Mouse (Mus musculus) embryonic stem cell, embryonic (primary cell): ENCODE data around the gene Slc39a11.

Source experiments
- CTCF ChIA-PET, 4 experiments: fragments of 300-600 bp in 2 of 4; fragments of 350-600 bp in 2 of 4; sonication (Branson Sonifier 250); formaldehyde crosslinking; loops; one replicate each; lab custom pipeline; 2022; ENCODE audit warnings: inconsistent platforms in 2 of 4; lab: Charles Lee
- POLR2A ChIA-PET, 4 experiments: fragments of 300-600 bp in 2 of 4; fragments of 350-600 bp in 2 of 4; sonication (Branson Sonifier 250); formaldehyde crosslinking; loops; one replicate each; lab custom pipeline; 2022; ENCODE audit warnings: antibody characterized with exemption in 4 of 4, inconsistent platforms in 1 of 4; lab: Charles Lee

Gene Slc39a11

DNA sequence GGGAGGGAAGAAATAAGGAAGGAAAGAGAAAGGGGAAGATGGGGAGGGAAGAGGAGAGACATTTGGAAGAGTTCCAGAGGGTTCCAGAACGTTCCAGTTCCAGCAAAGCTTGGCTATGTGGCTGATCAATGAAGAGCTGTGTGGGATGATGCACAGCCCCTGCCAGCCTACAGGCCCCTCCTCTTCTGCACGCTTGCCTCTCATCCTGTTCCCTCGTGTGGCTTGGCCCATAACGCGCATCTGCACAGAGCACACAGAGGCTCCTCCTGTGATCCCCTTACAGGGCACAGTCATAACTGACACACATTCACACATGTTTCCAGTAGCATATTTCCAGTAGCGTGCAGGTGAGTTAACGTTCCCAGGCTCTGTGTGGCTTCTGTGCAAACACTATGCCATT, 139.6 kb downstream of the Slc39a11 start:
- CTCF ChIA-PET = interaction anchor here in 2 of 4 experiments (0.9 to 2.4 kb wide), 2 partner anchors 11 to 841 kb away, joined by 4 to 15 read pairs; no protein-coding TSS in a partner anchor
- POLR2A ChIA-PET = interaction anchor here in 1 of 4 experiments (0.6 to 1.6 kb wide), 3 partner anchors 10 to 173 kb away, joined by 3 to 5 read pairs (median 4); no protein-coding TSS in a partner anchor

DNA sequence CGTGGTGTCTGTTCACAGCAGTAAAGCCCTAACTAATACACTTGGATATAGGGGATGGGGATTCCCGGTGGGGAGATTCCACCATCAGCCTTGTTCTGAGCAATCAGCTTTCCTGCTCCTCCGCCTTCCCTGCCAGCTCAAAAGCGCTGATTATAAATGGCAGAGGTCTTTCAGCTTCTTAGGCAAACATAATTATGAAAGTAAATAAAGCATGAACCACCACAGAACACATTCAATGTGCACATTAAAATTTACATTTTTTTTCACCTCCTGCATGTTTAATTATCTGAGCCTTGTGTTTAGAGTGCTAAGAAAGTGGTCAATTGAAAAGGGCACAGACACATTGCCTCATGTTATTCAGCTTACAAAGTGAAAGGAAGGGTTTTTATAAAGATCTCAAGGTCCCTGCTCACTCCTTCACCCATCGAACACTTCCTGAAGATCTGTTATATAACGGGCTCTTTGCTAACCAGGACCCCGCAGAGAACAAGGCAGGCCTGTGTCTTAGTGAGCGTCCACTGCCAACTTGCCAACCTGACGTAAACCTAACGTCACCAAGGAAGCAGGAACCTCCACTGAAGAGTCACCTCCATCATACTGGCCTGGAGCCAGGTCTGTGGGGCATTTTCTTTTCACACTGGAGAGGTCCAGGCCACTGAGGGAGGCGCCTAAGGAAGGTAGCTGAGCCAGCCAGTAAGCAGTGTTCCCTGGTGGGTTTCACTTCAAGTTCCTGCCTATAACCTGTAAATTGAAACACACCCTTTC, 142.0 kb downstream of the Slc39a11 start:
- POLR2A ChIA-PET = interaction anchor here in 2 of 4 experiments (1.1 to 1.3 kb wide), 2 partner anchors 17 to 23 kb away, joined by 3 read pairs; no protein-coding TSS in a partner anchor

GRCm38 (mm10) chr11:113505551-113506160, 144.2 kb downstream of the Slc39a11 start:
- POLR2A ChIA-PET = interaction anchor here in 1 of 4 experiments (1.0 to 1.2 kb wide), 2 partner anchors 13 to 50 kb away, joined by 3 read pairs; no protein-coding TSS in a partner anchor
- CTCF ChIA-PET = interaction anchor here in 3 of 4 experiments (0.9 to 1.1 kb wide), 3 partner anchors 107 to 122 kb away, joined by 3 read pairs; no protein-coding TSS in a partner anchor

More for the DNA sequence above, 142.0 kb downstream of the Slc39a11 start:
- CTCF ChIA-PET = interaction anchor here in 2 of 4 experiments (1.0 to 2.1 kb wide), 4 partner anchors 9 to 110 kb away, joined by 3 to 12 read pairs (median 4); no protein-coding TSS in a partner anchor

DNA sequence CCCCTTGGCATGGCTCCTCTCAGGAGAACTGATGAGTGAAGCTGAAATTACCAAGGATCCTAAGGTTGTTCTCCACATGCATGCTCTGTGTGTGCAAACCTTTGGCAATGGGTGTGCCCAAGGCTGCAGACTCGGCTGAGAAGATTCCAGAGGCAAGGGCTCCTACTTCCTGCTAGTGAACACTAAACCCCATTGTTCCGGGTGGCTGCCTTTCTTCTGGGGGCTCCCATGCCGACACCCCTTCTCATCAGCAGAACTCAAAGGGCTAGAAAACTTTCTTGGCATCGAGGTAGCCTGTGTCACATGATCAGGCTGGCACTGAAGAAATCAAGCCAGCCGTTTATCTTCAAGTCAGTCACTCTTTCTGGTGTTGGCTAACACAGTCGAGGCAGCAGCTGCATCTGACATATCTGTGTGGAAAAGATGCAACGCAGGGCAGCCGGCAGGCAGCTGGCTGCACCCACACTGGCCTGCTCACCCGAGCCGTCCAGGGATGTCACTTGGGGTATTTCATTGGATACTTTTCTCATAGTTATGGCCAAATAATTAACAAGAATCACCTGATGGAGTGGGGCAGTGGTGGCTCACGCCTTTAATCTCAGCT, 145.3 kb downstream of the Slc39a11 start:
- ChIA-PET CTCF (interaction anchor here in 3 of 4 experiments (0.9 to 1.1 kb wide), 3 partner anchors 108 to 123 kb away, joined by 3 read pairs; no protein-coding TSS in a partner anchor), POLR2A (interaction anchor here in 1 of 4 experiments (1.0 kb wide), 1 partner anchor 52 kb away, joined by 3 read pairs; no protein-coding TSS in a partner anchor)

GRCm38 (mm10) chr11:113502968-113503367, 146.9 kb downstream of the Slc39a11 start:
- CTCF ChIA-PET = no interaction called here
- POLR2A ChIA-PET = interaction anchor here in 2 of 4 experiments (0.6 to 1.2 kb wide), 2 partner anchors 117 to 124 kb away, joined by 4 read pairs; no protein-coding TSS in a partner anchor

- ChIA-PET CTCF (interaction anchor here in 2 of 4 experiments (0.6 to 2.5 kb wide), 7 partner anchors 10 to 205 kb away, joined by 3 to 35 read pairs (median 5); no protein-coding TSS in a partner anchor), POLR2A (interaction anchor here in 1 of 4 experiments (1.0 to 1.6 kb wide), 3 partner anchors 9 to 29 kb away, joined by 4 to 5 read pairs (median 5); no protein-coding TSS in a partner anchor)
Measured at GRCm38 (mm10) chr11:113500631-113501305, 149.1 kb downstream of the Slc39a11 start.

- POLR2A ChIA-PET = interaction anchor here in 3 of 4 experiments (0.6 to 1.9 kb wide), 8 partner anchors 8 to 206 kb away, joined by 3 to 16 read pairs (median 4); partner anchors contain the start of gene Sstr2 (in 1 of the 3)
- CTCF ChIA-PET = interaction anchor here (0.5 to 2.5 kb wide), 65 partner anchors 8 to 1125 kb away, joined by 3 to 51 read pairs (median 4); no protein-coding TSS in a partner anchor
Measured at GRCm38 (mm10) chr11:113498889-113499288, 151.0 kb downstream of the Slc39a11 start.

- CTCF ChIA-PET = no interaction called here
Measured at GRCm38 (mm10) chr11:113494021-113494546, 155.8 kb downstream of the Slc39a11 start.

GRCm38 (mm10) chr11:113490530-113491520, 159.1 kb downstream of the Slc39a11 start:
- CTCF ChIA-PET = interaction anchor here (0.5 to 2.8 kb wide), 18 partner anchors 8 to 194 kb away, joined by 3 to 16 read pairs (median 3); no protein-coding TSS in a partner anchor

More at GRCm38 (mm10) chr11:113494021-113494546, 155.8 kb downstream of the Slc39a11 start:
- POLR2A ChIA-PET = interaction anchor here in 1 of 4 experiments (1.2 kb wide), 1 partner anchor 111 kb away, joined by 3 read pairs; no protein-coding TSS in a partner anchor

DNA sequence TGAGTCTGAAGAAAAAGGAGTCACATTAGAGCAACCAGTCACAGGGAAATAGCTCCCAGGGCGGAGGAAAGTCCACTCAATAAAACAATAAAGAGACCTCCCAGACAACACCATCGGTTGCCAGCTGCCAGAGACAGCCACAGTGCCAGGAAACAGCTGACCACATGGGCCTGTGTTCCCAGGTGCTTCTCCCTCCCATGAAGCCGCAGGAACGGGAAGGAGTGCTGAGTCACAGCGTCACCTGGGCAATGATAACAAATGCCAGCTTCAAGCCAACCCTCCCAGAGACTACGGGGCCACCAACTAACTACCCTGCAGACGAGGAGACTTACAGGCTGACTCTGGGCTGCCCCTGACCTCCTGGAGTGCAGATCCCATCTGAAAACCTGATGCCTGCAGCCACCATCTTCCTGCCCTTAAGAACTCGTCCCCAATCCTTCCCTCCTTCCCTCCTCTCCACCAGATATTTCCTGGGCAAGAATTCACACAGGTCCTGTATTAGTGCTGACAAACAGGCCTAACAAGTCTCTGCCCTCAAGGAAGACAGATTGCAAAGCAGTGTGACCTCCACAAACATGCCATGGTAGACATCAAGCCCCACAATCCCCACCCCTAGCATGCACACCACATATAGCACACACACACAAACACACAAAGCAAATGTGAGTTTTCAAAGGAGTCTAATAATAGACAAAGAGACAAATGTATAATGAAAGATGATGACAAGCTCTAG, 162.1 kb downstream of the Slc39a11 start:
- POLR2A ChIA-PET = interaction anchor here in 1 of 4 experiments (0.6 to 1.1 kb wide), 2 partner anchors 10 to 502 kb away, joined by 3 to 4 read pairs; no protein-coding TSS in a partner anchor

More at GRCm38 (mm10) chr11:113490530-113491520, 159.1 kb downstream of the Slc39a11 start:
- POLR2A ChIA-PET = interaction anchor here in 2 of 4 experiments (0.5 to 1.6 kb wide), 8 partner anchors 8 to 261 kb away, joined by 3 to 7 read pairs (median 4); partner anchors contain the start of genes Cdc42ep4 (in 1 of the 2) and Sstr2 (in 1 of the 2)

GRCm38 (mm10) chr11:113484037-113484436, 165.8 kb downstream of the Slc39a11 start:
- CTCF ChIA-PET = interaction anchor here (0.6 to 2.1 kb wide), 25 partner anchors 10 to 320 kb away, joined by 3 to 12 read pairs (median 4); no protein-coding TSS in a partner anchor
- POLR2A ChIA-PET = interaction anchor here in 2 of 4 experiments (1.0 to 2.1 kb wide), 3 partner anchors 15 to 134 kb away, joined by 3 to 5 read pairs (median 5); no protein-coding TSS in a partner anchor

More for the DNA sequence above, 162.1 kb downstream of the Slc39a11 start:
- CTCF ChIA-PET = interaction anchor here in 2 of 4 experiments (0.6 kb wide), 2 partner anchors 217 to 1258 kb away, joined by 3 to 4 read pairs; no protein-coding TSS in a partner anchor

GRCm38 (mm10) chr11:113477550-113477949, 172.3 kb downstream of the Slc39a11 start:
- ChIA-PET POLR2A (interaction anchor here in 1 of 4 experiments (1.2 kb wide), 1 partner anchor 13 kb away, joined by 4 read pairs; no protein-coding TSS in a partner anchor), CTCF (interaction anchor here in 2 of 4 experiments (0.7 to 1.4 kb wide), 3 partner anchors 16 to 276 kb away, joined by 3 to 5 read pairs (median 4); no protein-coding TSS in a partner anchor)

- ChIA-PET CTCF (interaction anchor here in 1 of 4 experiments (0.6 to 1.4 kb wide), 2 partner anchors 15 to 125 kb away, joined by 3 to 4 read pairs; no protein-coding TSS in a partner anchor), POLR2A (interaction anchor here in 1 of 4 experiments (1.2 kb wide), 1 partner anchor 12 kb away, joined by 4 read pairs; no protein-coding TSS in a partner anchor)
Measured at GRCm38 (mm10) chr11:113476720-113477119, 173.2 kb downstream of the Slc39a11 start.

DNA sequence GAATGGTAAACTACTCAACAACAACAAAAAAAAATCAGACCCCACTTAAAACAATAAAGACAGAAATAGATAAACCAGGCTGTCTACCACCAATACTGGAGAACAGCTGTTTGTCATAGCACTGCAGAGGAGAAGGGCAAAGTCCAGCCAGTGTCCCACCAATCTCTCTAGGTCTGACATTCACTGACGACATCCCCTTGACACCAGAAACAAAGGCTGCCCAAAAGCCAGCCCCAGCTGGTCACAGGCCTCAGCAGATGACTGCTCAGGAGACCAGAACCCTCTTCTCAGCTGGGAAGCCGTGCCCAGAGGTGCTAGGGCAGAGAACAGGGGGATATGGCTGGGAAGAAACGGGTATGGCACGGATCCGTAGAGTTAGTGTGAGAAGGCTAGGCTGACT, 174.4 kb downstream of the Slc39a11 start:
- ChIA-PET CTCF (interaction anchor here in 1 of 4 experiments (1.0 kb wide), 2 partner anchors 17 to 24 kb away, joined by 3 to 4 read pairs; no protein-coding TSS in a partner anchor), POLR2A (no interaction called here)
